Mouse (Mus musculus): ENCODE data around the gene Slc12a8.

GRCm38 (mm10) chr16:33523571-33523970 lies 6.4 kb downstream of the Slc12a8 start:
- no peak for TF ChIP-seq CTCF (IDR thresholded peaks at IDR 0.05; ENCODE audit: low read depth)
- no peak for TF ChIP-seq EP300 (optimal IDR thresholded peaks at IDR 0.05)
